Mouse (Mus musculus): ENCODE data around the gene Diras2. TPM values are rescaled to one million over a fixed set of nuclear protein-coding genes. Genes with fewer than 3 reads are reported as not detected.

Gene Diras2
- polyA plus RNA-seq, 1 experiment from 2014 or later: 0.40 TPM

DNA sequence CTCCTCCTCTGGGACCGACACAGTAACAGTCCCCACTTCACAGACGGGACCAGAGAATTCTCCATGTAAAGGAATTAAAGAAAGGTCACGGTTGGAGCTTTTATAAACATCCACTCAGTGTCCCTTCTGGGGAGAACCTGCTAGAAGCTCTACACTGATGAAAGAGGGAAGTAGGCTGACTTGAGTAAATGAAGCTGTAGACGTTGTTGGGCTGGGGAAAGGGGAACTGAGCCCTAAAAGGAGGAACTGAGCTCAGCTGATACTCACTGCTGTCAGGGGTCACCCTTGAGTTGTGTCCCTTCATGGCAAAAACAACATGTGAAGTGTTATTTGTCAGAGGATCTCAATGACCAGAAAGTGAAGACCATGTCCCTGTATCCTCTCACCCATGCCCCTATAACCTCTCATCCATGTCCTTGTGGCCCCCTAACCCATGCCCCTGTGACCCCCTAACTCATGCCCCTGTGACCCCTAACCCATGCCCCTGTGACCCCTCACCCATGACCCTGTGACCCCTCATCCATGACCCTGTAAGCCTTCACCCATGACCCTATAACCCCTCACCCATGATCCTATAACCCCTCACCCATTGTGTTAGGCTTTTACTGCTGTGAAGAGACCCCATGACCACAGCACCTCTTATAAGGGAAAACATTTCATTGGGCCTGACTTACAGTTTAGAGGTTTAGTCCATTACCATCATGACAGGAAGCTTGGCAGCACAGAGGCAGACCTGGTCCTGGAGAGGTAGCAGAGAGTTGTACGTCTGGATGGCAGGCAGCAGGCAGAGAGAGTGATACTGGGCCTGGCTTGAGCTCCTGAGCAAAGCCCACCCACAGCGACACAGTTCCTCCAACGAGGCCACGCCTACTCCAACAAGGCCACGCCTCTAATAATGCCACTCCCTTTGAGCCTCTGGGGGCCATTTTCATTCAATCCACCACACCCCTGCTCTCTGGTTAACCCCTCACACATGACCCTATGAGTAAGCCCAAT, 41.7 kb upstream of the Diras2 start:
- H3K4me1 ChIP-seq (replicated peaks; ENCODE audit: control insufficient read depth, insufficient read depth, low read length): no peaks in the 10 kb centered on the region
- H3K36me3 ChIP-seq (ENCODE audit: control insufficient read depth, insufficient read depth, low read length): no peaks in the 10 kb centered on the region
- H3K9me3 ChIP-seq (ENCODE audit: control insufficient read depth, low read length): no peaks in the 10 kb centered on the region
- no peaks in the 10 kb centered on the region for H3K27me3 ChIP-seq (ENCODE audit: control insufficient read depth, insufficient read depth, low read length)
- DNase-seq (ENCODE audit: low spot score) (no peak), ATAC-seq (ENCODE audit: low FRiP score) (no peak)
- WGBS: 77% methylated on average over 9 of the region's 9 CpGs
- H3K9ac ChIP-seq (ENCODE audit: low read depth, low read length): no peak overlapping the region
- H3K4me2 ChIP-seq (replicated peaks; ENCODE audit: low read depth, low read length): no peak overlapping the region
- H3K4me3 ChIP-seq (ENCODE audit: low read depth, low read length): no peak overlapping the region
- H3K27ac ChIP-seq (ENCODE audit: low read depth, low read length): no peak overlapping the region

DNA sequence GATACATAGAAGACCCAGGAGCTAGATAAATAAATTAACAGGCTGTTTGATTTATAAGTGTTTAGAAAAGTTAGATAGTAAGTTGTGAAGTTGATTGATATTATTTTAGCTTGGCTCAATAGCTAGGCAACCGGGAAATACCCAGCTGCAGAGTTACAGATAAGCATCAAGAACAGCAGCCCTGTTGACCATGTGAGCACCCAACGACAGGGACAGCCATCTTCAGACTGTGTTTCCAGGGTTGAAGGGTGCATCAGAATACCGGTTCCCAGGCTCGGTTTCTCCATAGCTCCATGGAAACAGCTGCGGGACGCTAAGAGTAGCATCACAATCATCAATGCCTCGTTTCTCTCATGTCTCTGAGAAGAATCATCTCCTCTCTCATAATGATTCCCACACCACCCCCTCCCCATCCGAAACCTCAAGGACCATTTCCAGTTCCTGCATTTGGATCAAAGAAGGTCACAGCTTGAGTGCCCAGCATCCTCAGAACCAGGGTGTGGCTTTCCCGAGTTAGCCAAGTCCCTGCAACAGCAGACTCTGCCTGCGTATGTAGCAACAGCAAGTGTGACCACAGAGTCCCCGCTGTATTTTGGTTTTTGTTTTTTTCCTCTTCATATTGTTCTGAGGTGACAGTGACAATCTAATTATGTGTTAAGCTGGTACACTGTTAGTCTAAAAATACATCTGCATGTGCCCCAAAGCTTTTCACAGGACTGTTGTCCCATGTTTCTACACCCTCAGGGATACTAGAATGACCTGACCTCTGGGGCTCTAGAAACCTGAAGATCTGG, 40.7 kb upstream of the Diras2 start:
- H3K27me3 ChIP-seq (ENCODE audit: control insufficient read depth, insufficient read depth, low read length): no peaks in the 10 kb centered on the region
- no peaks in the 10 kb centered on the region for H3K9me3 ChIP-seq (ENCODE audit: control insufficient read depth, low read length)
- no peak overlapping the region for H3K27ac ChIP-seq (ENCODE audit: low read depth, low read length)
- no peak overlapping the region for H3K9ac ChIP-seq (ENCODE audit: low read depth, low read length)
- H3K4me1 ChIP-seq (replicated peaks; ENCODE audit: control insufficient read depth, insufficient read depth, low read length): no peaks in the 10 kb centered on the region
- H3K4me3 ChIP-seq (ENCODE audit: low read depth, low read length): no peak overlapping the region
- 81% methylated on average over 11 of the region's 11 CpGs for WGBS
- no peaks in the 10 kb centered on the region for H3K36me3 ChIP-seq (ENCODE audit: control insufficient read depth, insufficient read depth, low read length)
- no peak for DNase-seq (ENCODE audit: low spot score)
- ATAC-seq (ENCODE audit: low FRiP score): no peak
- H3K4me2 ChIP-seq (replicated peaks; ENCODE audit: low read depth, low read length): no peak overlapping the region

DNA sequence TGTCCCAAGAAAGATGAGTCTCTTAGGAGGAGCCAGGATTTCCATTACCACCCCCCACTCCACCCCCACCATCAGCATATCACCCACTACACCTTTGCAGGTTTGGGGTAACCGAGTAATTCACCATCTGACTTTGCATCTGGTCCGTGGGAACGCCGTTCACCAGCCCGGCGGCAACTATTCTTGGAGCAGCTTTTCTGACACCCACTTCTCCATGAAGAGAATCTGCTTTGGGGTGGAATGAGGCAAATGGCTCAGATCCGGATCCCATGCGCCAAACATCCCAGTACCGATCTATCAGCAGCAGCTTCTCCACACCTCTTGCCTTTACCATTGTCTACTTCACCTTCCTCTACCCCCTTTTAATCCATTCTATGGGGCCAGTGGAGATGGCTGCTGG, 39.2 kb upstream of the Diras2 start:
- no peak for DNase-seq (ENCODE audit: low spot score)
- Histone ChIP-seq H3K9ac (ENCODE audit: low read depth, low read length) (no peak overlapping the region), H3K4me1 (replicated peaks; ENCODE audit: control insufficient read depth, insufficient read depth, low read length) (no peaks in the 10 kb centered on the region), H3K27me3 (ENCODE audit: control insufficient read depth, insufficient read depth, low read length) (no peaks in the 10 kb centered on the region), H3K9me3 (ENCODE audit: control insufficient read depth, low read length) (no peaks in the 10 kb centered on the region), H3K36me3 (ENCODE audit: control insufficient read depth, insufficient read depth, low read length) (no peaks in the 10 kb centered on the region), H3K27ac (ENCODE audit: low read depth, low read length) (no peak overlapping the region), H3K4me2 (replicated peaks; ENCODE audit: low read depth, low read length) (no peak overlapping the region), H3K4me3 (ENCODE audit: low read depth, low read length) (no peak overlapping the region)
- WGBS: 94% methylated on average over 9 of the region's 9 CpGs
- no peak for ATAC-seq (ENCODE audit: low FRiP score)

DNA sequence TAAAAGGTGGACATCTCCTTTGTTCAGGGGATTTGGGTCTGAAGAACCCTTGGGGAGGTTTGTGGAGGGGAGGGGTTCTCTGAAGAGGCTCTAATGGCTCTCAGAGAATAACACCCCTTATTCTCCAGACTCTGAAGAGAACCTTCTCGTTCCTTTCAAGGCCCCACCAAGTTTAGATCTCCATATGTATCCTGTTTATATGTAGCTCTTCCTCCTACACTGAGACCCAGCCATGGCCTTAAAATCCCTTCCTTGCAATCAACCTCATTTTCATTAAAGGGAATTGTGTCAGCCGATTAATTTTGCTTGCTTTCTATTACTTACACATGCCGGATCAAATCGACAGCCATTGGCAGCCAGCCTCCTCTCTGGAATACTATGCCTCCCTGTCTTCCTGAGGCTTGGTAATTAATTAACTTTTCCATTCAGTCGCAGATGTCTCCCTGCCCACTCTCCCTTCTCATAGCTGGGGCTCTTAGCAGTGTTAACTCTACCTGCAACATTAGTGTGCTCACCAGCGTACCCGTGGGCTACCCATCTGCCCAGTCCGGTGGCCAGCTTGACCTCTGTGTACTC, 38.2 kb upstream of the Diras2 start:
- no peaks in the 10 kb centered on the region for H3K9me3 ChIP-seq (ENCODE audit: control insufficient read depth, low read length)
- ATAC-seq (ENCODE audit: low FRiP score): no peak
- H3K27ac ChIP-seq (ENCODE audit: low read depth, low read length): no peak overlapping the region
- H3K27me3 ChIP-seq (ENCODE audit: control insufficient read depth, insufficient read depth, low read length): no peaks in the 10 kb centered on the region
- H3K9ac ChIP-seq (ENCODE audit: low read depth, low read length): no peak overlapping the region
- no peak overlapping the region for H3K4me2 ChIP-seq (replicated peaks; ENCODE audit: low read depth, low read length)
- 67% methylated on average over 8 of the region's 8 CpGs for WGBS
- H3K4me1 ChIP-seq (replicated peaks; ENCODE audit: control insufficient read depth, insufficient read depth, low read length): no peaks in the 10 kb centered on the region
- H3K4me3 ChIP-seq (ENCODE audit: low read depth, low read length): no peak overlapping the region
- no peak for DNase-seq (ENCODE audit: low spot score)
- H3K36me3 ChIP-seq (ENCODE audit: control insufficient read depth, insufficient read depth, low read length): no peaks in the 10 kb centered on the region

DNA sequence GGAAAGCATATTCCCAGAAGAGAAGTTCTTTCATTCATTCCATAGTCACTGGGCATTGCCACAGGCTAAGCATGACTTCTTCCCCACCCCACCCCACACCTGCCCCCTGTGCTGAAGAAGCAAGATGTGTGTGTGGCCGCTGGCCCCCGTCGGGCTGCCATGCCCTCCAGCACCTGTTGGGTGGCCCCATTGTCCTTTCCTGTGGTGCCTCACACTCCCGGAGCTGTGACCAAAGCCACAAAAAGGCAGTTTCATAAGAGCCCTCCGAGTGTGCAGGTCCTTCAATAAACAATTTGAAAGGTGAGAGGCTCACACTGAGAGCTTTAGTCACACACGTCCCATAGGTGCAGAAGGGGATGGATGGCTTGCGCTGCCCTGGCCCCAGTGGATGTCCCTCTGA, 35.7 kb upstream of the Diras2 start:
- WGBS: 80% methylated on average over 7 of the region's 7 CpGs
- H3K4me3 ChIP-seq (ENCODE audit: low read depth, low read length): no peak overlapping the region
- no peaks in the 10 kb centered on the region for H3K9me3 ChIP-seq (ENCODE audit: control insufficient read depth, low read length)
- no peaks in the 10 kb centered on the region for H3K27me3 ChIP-seq (ENCODE audit: control insufficient read depth, insufficient read depth, low read length)
- no peak overlapping the region for H3K4me2 ChIP-seq (replicated peaks; ENCODE audit: low read depth, low read length)
- 0 out of 2 replicates have a peak, but pooled peaks cover 2% of the 10 kb centered on the region for H3K4me1 ChIP-seq (replicated peaks; ENCODE audit: control insufficient read depth, insufficient read depth, low read length)
- H3K36me3 ChIP-seq (ENCODE audit: control insufficient read depth, insufficient read depth, low read length): no peaks in the 10 kb centered on the region
- H3K9ac ChIP-seq (ENCODE audit: low read depth, low read length): no peak overlapping the region
- no peak for DNase-seq (ENCODE audit: low spot score)
- no peak overlapping the region for H3K27ac ChIP-seq (ENCODE audit: low read depth, low read length)
- no peak for ATAC-seq (ENCODE audit: low FRiP score)

DNA sequence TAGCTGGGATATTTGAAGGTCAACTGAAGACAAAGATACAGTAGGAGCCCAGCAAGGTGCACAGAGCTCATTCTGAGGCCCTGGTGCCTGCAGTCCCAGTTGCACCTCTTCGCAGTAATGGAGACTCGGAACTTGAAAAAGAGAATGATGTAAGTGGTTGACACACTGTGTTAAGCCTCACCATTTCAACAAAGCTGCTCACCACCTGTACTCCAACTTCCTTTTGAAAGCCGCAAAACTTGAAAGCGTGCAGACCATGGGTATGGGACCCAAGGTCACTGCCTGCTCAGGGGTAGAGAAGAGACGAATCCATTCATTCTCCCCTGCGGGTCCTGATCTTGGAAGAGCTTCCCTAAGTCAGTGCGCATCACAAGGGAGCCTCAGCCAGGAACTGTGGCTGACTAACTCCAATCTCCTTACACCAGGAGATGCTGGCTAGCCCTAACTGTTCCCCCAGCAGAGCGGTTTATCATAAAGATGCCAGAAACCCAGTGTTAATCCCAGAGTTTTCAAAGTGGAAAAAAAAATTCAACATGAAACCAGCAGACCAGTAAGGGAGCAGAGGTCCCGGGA, 35.2 kb upstream of the Diras2 start:
- Histone ChIP-seq H3K27ac (ENCODE audit: low read depth, low read length) (no peak overlapping the region), H3K36me3 (ENCODE audit: control insufficient read depth, insufficient read depth, low read length) (no peaks in the 10 kb centered on the region), H3K4me1 (replicated peaks; ENCODE audit: control insufficient read depth, insufficient read depth, low read length) (peaks cover 2% of the 10 kb centered on the region; the same call in 1 of the 2 replicates), H3K9me3 (ENCODE audit: control insufficient read depth, low read length) (no peaks in the 10 kb centered on the region), H3K9ac (ENCODE audit: low read depth, low read length) (no peak overlapping the region), H3K4me3 (ENCODE audit: low read depth, low read length) (no peak overlapping the region), H3K27me3 (ENCODE audit: control insufficient read depth, insufficient read depth, low read length) (no peaks in the 10 kb centered on the region), H3K4me2 (replicated peaks; ENCODE audit: low read depth, low read length) (no peak overlapping the region)
- ATAC-seq (ENCODE audit: low FRiP score) (no peak), DNase-seq (ENCODE audit: low spot score) (no peak)
- WGBS: 88% methylated on average over 9 of the region's 9 CpGs

DNA sequence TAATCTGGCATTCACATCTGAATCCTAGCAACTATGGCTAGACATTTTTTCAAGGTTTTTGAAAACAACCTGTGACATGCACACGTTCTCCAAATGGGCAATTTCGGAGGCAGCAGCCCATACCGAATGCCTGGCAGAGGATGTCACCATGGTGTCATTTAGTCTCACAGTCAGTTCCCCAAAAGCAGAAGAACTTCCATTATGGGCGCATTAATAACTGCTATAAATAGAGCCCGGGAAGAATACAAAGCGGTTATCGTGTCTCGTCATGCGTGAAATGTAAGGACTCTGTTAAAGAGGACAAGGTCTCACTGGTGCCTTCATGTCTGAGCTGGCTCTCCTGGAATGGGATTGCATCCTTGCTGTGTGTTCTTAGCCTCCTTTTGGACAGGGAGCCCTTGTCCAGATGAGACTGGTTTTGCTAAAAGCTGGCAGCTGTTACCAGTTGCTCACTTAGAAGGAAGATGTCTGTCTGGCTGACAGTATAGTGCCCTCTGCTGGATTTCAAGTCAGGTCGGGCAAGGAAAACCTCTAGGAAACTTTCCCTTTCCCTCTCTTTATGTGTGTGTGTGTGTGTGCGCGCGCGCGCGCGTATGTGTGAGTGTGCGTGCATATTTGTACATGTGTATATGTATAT, 34.1 kb upstream of the Diras2 start:
- Histone ChIP-seq H3K4me2 (replicated peaks; ENCODE audit: low read depth, low read length) (no peak overlapping the region), H3K9ac (ENCODE audit: low read depth, low read length) (no peak overlapping the region), H3K36me3 (ENCODE audit: control insufficient read depth, insufficient read depth, low read length) (no peaks in the 10 kb centered on the region), H3K4me1 (replicated peaks; ENCODE audit: control insufficient read depth, insufficient read depth, low read length) (peaks cover 2% of the 10 kb centered on the region; the same call in 1 of the 2 replicates), H3K9me3 (ENCODE audit: control insufficient read depth, low read length) (no peaks in the 10 kb centered on the region), H3K27me3 (ENCODE audit: control insufficient read depth, insufficient read depth, low read length) (no peaks in the 10 kb centered on the region), H3K27ac (ENCODE audit: low read depth, low read length) (no peak overlapping the region), H3K4me3 (ENCODE audit: low read depth, low read length) (no peak overlapping the region)
- WGBS: 77% methylated on average over 18 of the region's 18 CpGs
- DNase-seq (ENCODE audit: low spot score) (peak; percentile 31), ATAC-seq (ENCODE audit: low FRiP score) (no peak)

DNA sequence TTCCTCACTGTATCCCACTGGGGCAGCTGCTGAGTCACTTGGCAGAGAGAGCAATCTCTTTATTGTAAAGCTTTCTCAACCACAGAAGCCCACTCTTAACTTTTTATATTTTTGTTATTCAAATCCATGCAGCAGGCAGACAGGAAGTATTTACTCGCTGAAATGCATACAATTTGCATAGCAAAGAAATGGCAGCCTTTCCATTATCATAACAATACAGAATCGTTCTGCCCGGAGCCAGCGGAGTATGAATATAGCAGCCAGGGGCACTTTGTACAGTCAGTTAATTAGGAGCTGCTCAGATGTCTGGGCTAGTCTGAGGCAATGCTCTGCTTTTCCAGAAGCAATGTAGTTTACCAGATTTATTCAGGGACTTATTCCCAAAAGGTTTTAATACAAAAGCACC, 31.1 kb upstream of the Diras2 start:
- Histone ChIP-seq H3K36me3 (ENCODE audit: control insufficient read depth, insufficient read depth, low read length) (no peaks in the 10 kb centered on the region), H3K9ac (ENCODE audit: low read depth, low read length) (no peak overlapping the region), H3K4me1 (replicated peaks; ENCODE audit: control insufficient read depth, insufficient read depth, low read length) (peaks cover 2% of the 10 kb centered on the region; the same call in 1 of the 2 replicates), H3K9me3 (ENCODE audit: control insufficient read depth, low read length) (no peaks in the 10 kb centered on the region), H3K4me2 (replicated peaks; ENCODE audit: low read depth, low read length) (no peak overlapping the region), H3K27ac (ENCODE audit: low read depth, low read length) (no peak overlapping the region), H3K27me3 (ENCODE audit: control insufficient read depth, insufficient read depth, low read length) (no peaks in the 10 kb centered on the region), H3K4me3 (ENCODE audit: low read depth, low read length) (no peak overlapping the region)
- peak; percentile 38 for DNase-seq (ENCODE audit: low spot score)
- 18% methylated on average over 4 of the region's 4 CpGs for WGBS
- ATAC-seq (ENCODE audit: low FRiP score): peak; percentile 67; the same call in 1 of the 2 replicates
